Mouse (Mus musculus) liver, embryonic 16.5 days (tissue): Measurements from ENCODE around the gene Cldn14. TPM values are rescaled to one million over a fixed set of nuclear protein-coding genes. Genes with fewer than 3 reads are reported as not detected.
"Not testable (repeated sequence)": the region's sequence is repeated elsewhere in the genome, so short reads cannot be mapped to it uniquely, and the experiment has no call there.

Experiments used
- ATAC-seq: fragments of 200-750 bp; cut with Nextera tagmentation; 2 replicates; pipeline ENCODE4 v1.8.0; 2017; ENCODE audit warnings: low read depth, mild to moderate bottlenecking, moderate number of reproducible peaks, moderate library complexity
- H3K27ac ChIP-seq: fragments of 300-500 bp; sonication (generic); 2 replicates; pipeline ENCODE4 v1.5.1; 2014; ENCODE audit warnings: mild to moderate bottlenecking, low read length
- H3K27me3 ChIP-seq: fragments of 300-500 bp; sonication (generic); 2 replicates; pipeline ENCODE4 v1.6.1; 2014; ENCODE audit warnings: low read depth, low read length, mixed read lengths; ENCODE audit not compliant: control insufficient read depth, insufficient read depth
- H3K36me3 ChIP-seq: fragments of 300-500 bp; sonication (generic); 2 replicates; pipeline ENCODE4 v1.6.1; 2014; ENCODE audit warnings: mild to moderate bottlenecking; ENCODE audit not compliant: control insufficient read depth, insufficient read depth
- H3K4me1 ChIP-seq: fragments of 300-500 bp; sonication (generic); 2 replicates; pipeline ENCODE4 v1.6.1; 2014; ENCODE audit warnings: low read depth, low read length, mixed read lengths; ENCODE audit not compliant: control insufficient read depth
- H3K4me2 ChIP-seq: fragments of 300-500 bp; sonication (generic); 2 replicates; pipeline ENCODE4 v1.6.1; 2014; ENCODE audit warnings: low read depth, low read length, mixed read lengths
- H3K4me3 ChIP-seq: fragments of 300-500 bp; sonication (generic); 2 replicates; pipeline ENCODE4 v1.5.1; 2014; ENCODE audit warnings: low read depth, mild to moderate bottlenecking, low read length
- H3K9ac ChIP-seq: fragments of 300-500 bp; sonication (generic); 2 replicates; pipeline ENCODE4 v1.6.1; 2014; ENCODE audit warnings: low read depth, low read length
- H3K9me3 ChIP-seq: fragments of 300-500 bp; sonication (generic); replicated peaks from 2 replicates; pipeline ENCODE4 v1.6.1; 2016; ENCODE audit warnings: low read length; ENCODE audit not compliant: control insufficient read depth
- WGBS: fragments of 180-500 bp; shearing (Covaris S2); extraction: QIAGEN DNeasy Blood & Tissue Kit; methylation state at CpG from one replicate; pipeline ENCODE4 v1.1.7; 2014; ENCODE audit not compliant: insufficient replicate concordance; 5-methylcytosine and 5-hydroxymethylcytosine counted together
- polyA plus RNA-seq: library from polyadenylated mRNA; unstranded; fragments of >200 nt; fragmentation: Nextera tagmentation; extraction: Ambion mirVana; gene quantifications from 2 replicates; pipeline ENCODE4 v1.2.1, GENCODE M21; 2015

Gene Cldn14
- polyA plus RNA-seq, 1 experiment from 2014 or later, result 4.6 TPM

GRCm38 (mm10) chr16:93983576-93983975, 25.1 kb downstream of the Cldn14 start:
- Histone ChIP-seq H3K4me3 (no peak overlapping the region), H3K36me3 (no peaks in the 10 kb centered on the region), H3K9me3 (no peaks in the 10 kb centered on the region), H3K27me3 (no peaks in the 10 kb centered on the region), H3K27ac (no peak overlapping the region), H3K4me2 (no peak overlapping the region), H3K9ac (no peak overlapping the region), H3K4me1 (no peaks in the 10 kb centered on the region)
- no peak for ATAC-seq
- 73% methylated on average over 9 of the region's 9 CpGs for WGBS

- Histone ChIP-seq H3K4me2 (no peak overlapping the region), H3K27me3 (no peaks in the 10 kb centered on the region), H3K4me3 (no peak overlapping the region), H3K9me3 (no peaks in the 10 kb centered on the region), H3K36me3 (no peaks in the 10 kb centered on the region), H3K4me1 (no peaks in the 10 kb centered on the region), H3K9ac (no peak overlapping the region), H3K27ac (no peak overlapping the region)
- 56% methylated on average over 11 of the region's 11 CpGs for WGBS
- ATAC-seq, result no peak
These were observed 26.3 kb downstream of the Cldn14 start for GRCm38 (mm10) chr16:93982341-93982740.

GRCm38 (mm10) chr16:93981190-93981841, 27.3 kb downstream of the Cldn14 start:
- Histone ChIP-seq H3K4me3 (no peak overlapping the region), H3K4me1 (no peaks in the 10 kb centered on the region), H3K36me3 (no peaks in the 10 kb centered on the region), H3K4me2 (no peak overlapping the region), H3K27me3 (no peaks in the 10 kb centered on the region), H3K9me3 (no peaks in the 10 kb centered on the region), H3K9ac (no peak overlapping the region), H3K27ac (no peak overlapping the region)
- WGBS, result 34% methylated on average over 15 of the region's 15 CpGs
- ATAC-seq, result no peak

- H3K36me3 ChIP-seq, H3K9ac ChIP-seq, H3K27me3 ChIP-seq, H3K4me2 ChIP-seq, H3K27ac ChIP-seq, ATAC-seq, H3K4me1 ChIP-seq, H3K4me3 ChIP-seq, H3K9me3 ChIP-seq: not testable (repeated sequence)
- WGBS, result 66% methylated on average over 3 of the region's 3 CpGs
These were observed 28.3 kb downstream of the Cldn14 start for GRCm38 (mm10) chr16:93980338-93980737.

- Histone ChIP-seq H3K4me2 (no peak overlapping the region), H3K4me1 (no peaks in the 10 kb centered on the region), H3K36me3 (no peaks in the 10 kb centered on the region), H3K27me3 (no peaks in the 10 kb centered on the region), H3K9me3 (no peaks in the 10 kb centered on the region), H3K9ac (no peak overlapping the region), H3K27ac (no peak overlapping the region), H3K4me3 (no peak overlapping the region)
- WGBS, result 63% methylated on average over 2 of the region's 2 CpGs
- no peak for ATAC-seq
These were observed 29.3 kb downstream of the Cldn14 start for GRCm38 (mm10) chr16:93979316-93979715.

- Histone ChIP-seq H3K36me3 (no peaks in the 10 kb centered on the region), H3K4me1 (no peaks in the 10 kb centered on the region; the same call in 1 of the 2 replicates), H3K9me3 (no peaks in the 10 kb centered on the region), H3K9ac (no peak overlapping the region), H3K4me3 (no peak overlapping the region), H3K27ac (no peak overlapping the region), H3K27me3 (no peaks in the 10 kb centered on the region), H3K4me2 (no peak overlapping the region)
- WGBS, result 54% methylated on average over 6 of the region's 6 CpGs
- ATAC-seq, result no peak
These were observed 31.1 kb downstream of the Cldn14 start for GRCm38 (mm10) chr16:93977587-93977986.

- no peaks in the 10 kb centered on the region for H3K27me3 ChIP-seq
- H3K9me3 ChIP-seq, result no peaks in the 10 kb centered on the region
- no peaks in the 10 kb centered on the region; the same call in 1 of the 2 replicates for H3K4me1 ChIP-seq
- WGBS, result 47% methylated on average over 3 of the region's 3 CpGs
- H3K4me2 ChIP-seq, result no peak overlapping the region
- H3K36me3 ChIP-seq, result no peaks in the 10 kb centered on the region
- no peak overlapping the region for H3K4me3 ChIP-seq
- ATAC-seq, result no peak
- H3K9ac ChIP-seq, result no peak overlapping the region
- H3K27ac ChIP-seq, result no peak overlapping the region
These were observed 31.7 kb downstream of the Cldn14 start for GRCm38 (mm10) chr16:93976907-93977306.

GRCm38 (mm10) chr16:93975430-93975829, 33.2 kb downstream of the Cldn14 start:
- no peaks in the 10 kb centered on the region for H3K27me3 ChIP-seq
- no peak overlapping the region for H3K9ac ChIP-seq
- 79% methylated on average over 12 of the region's 12 CpGs for WGBS
- no peak overlapping the region for H3K27ac ChIP-seq
- no peaks in the 10 kb centered on the region for H3K9me3 ChIP-seq
- no peaks in the 10 kb centered on the region; the same call in 1 of the 2 replicates for H3K4me1 ChIP-seq
- H3K36me3 ChIP-seq, result no peaks in the 10 kb centered on the region
- no peak for ATAC-seq
- no peak overlapping the region for H3K4me2 ChIP-seq
- H3K4me3 ChIP-seq, result no peak overlapping the region

- Histone ChIP-seq H3K4me3 (no peak overlapping the region), H3K27ac (no peak overlapping the region), H3K9ac (no peak overlapping the region), H3K36me3 (no peaks in the 10 kb centered on the region), H3K27me3 (no peaks in the 10 kb centered on the region), H3K9me3 (no peaks in the 10 kb centered on the region), H3K4me1 (no peaks in the 10 kb centered on the region; the same call in 1 of the 2 replicates), H3K4me2 (no peak overlapping the region; the same call in 1 of the 2 replicates)
- no peak for ATAC-seq
- WGBS, result 23% methylated on average over 8 of the region's 8 CpGs
These were observed 34.4 kb downstream of the Cldn14 start for GRCm38 (mm10) chr16:93974278-93974677.
